Mouse (Mus musculus) kidney, postnatal 0 days (tissue): ENCODE measurements at regions not wholly inside any gene's neighbourhood (a gene's known extent, or its start where the extent isn't known, plus 50 kb on each side); places are given as distances from the start of the nearest gene placed in this dataset.
A peak's percentile ranks its signal among the peaks of the same experiment; 100 is the strongest.

ENCODE experiments used
- ATAC-seq: fragments of 200-750 bp; cut with Nextera tagmentation; replicated peaks from 2 replicates; pipeline ENCODE4 v1.8.0; 2017; ENCODE audit warnings: low read depth, moderate number of reproducible peaks, moderate TSS enrichment, moderate library complexity; ENCODE audit not compliant: low FRiP score
- DNase-seq: peaks from one replicate; pipeline ENCODE4 v3.0.0-alpha.2; 2016; ENCODE audit warnings: low spot score
- H3K27ac ChIP-seq: fragments of 300-500 bp; sonication (generic); 2 replicates; pipeline ENCODE4 v1.5.1; 2014; ENCODE audit warnings: mild to moderate bottlenecking
- H3K27me3 ChIP-seq: fragments of 300-500 bp; sonication (generic); 2 replicates; pipeline ENCODE4 v1.6.1; 2014; ENCODE audit warnings: low read length, mixed read lengths; ENCODE audit not compliant: insufficient read depth
- H3K36me3 ChIP-seq: fragments of 300-500 bp; sonication (generic); 2 replicates; pipeline ENCODE4 v1.6.1; 2014; ENCODE audit warnings: low read length, mixed read lengths; ENCODE audit not compliant: insufficient read depth
- H3K4me1 ChIP-seq: fragments of 300-500 bp; sonication (generic); replicated peaks from 2 replicates; pipeline ENCODE4 v1.6.1; 2014; ENCODE audit warnings: antibody characterized with exemption, low read length, mixed read lengths; ENCODE audit not compliant: insufficient read depth
- H3K4me2 ChIP-seq: fragments of 300-500 bp; sonication (generic); 2 replicates; pipeline ENCODE4 v1.6.1; 2014; ENCODE audit warnings: mild to moderate bottlenecking, low read length, moderate library complexity, mixed read lengths
- H3K4me3 ChIP-seq: fragments of 300-500 bp; sonication (generic); replicated peaks from 2 replicates; pipeline ENCODE4 v1.5.1; 2014; ENCODE audit warnings: low read depth, low read length
- H3K9ac ChIP-seq: fragments of 300-500 bp; sonication (generic); 2 replicates; pipeline ENCODE4 v1.6.1; 2014; ENCODE audit warnings: low read depth, low read length
- H3K9me3 ChIP-seq: fragments of 300-500 bp; sonication (generic); replicated peaks from 2 replicates; pipeline ENCODE4 v1.6.1; 2016; ENCODE audit warnings: low read length, inconsistent platforms, mixed read lengths
- CTCF ChIP-seq: IDR thresholded peaks from 2 replicates; pipeline ENCODE4 v1.5.1; 2016; ENCODE audit warnings: antibody characterized with exemption, low read depth, mild to moderate bottlenecking, moderate library complexity
- WGBS: fragments of 180-500 bp; shearing (Covaris S2); extraction: QIAGEN DNeasy Blood & Tissue Kit; methylation state at CpG from one replicate; pipeline ENCODE4 v1.1.7; 2014; 5-methylcytosine and 5-hydroxymethylcytosine counted together

DNA sequence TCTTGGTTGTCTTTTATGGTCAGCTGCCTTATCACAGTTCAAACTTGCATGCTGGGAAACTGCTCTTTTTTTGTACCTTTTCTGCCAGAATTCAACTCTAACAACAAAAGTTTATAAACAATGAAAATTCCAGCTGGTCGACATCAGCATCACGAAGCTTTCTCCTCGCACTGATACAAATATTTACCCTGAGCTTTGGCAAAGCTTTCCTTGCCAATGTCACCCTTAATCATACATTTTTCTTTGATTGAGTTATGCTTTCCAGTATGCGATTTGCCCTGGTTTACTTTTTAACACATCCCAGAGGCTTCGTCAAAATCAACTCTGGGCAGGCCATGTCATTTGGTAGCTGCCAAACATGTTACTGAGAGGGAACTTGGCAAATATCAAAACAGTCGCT lies 1333.5 kb upstream of the Zeb2 start:
- DNase-seq (no peak), ATAC-seq (no peak)
- Histone ChIP-seq H3K4me3 (no peak overlapping the region), H3K36me3 (no peaks in the 10 kb centered on the region), H3K9ac (no peak overlapping the region), H3K4me2 (no peak overlapping the region), H3K4me1 (no peaks in the 10 kb centered on the region), H3K27ac (no peak overlapping the region), H3K27me3 (no peaks in the 10 kb centered on the region), H3K9me3 (no peaks in the 10 kb centered on the region)
- TF ChIP-seq CTCF: no peak
- 61% methylated on average over 6 of the region's 6 CpGs for WGBS

DNA sequence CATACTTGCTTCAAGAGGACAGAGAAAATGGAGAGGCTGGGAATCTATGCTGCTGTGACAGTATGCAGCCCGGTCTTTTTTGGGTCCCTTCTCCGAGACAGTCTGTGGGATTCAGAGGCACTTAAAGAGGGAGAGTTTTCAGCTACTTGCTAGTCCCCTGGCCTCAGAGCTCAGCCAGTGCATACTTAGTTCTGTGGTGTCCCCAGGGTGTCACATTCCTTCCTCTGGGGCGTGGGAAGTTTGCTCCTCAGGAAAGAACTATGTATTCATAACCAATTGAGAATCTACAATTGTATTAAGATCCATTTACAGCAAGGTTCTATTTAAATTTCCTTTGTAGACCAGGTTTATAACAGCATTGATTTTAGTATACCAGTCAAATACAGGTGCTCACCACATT lies 1328.1 kb upstream of the Zeb2 start:
- 64% methylated on average over 3 of the region's 3 CpGs for WGBS

DNA sequence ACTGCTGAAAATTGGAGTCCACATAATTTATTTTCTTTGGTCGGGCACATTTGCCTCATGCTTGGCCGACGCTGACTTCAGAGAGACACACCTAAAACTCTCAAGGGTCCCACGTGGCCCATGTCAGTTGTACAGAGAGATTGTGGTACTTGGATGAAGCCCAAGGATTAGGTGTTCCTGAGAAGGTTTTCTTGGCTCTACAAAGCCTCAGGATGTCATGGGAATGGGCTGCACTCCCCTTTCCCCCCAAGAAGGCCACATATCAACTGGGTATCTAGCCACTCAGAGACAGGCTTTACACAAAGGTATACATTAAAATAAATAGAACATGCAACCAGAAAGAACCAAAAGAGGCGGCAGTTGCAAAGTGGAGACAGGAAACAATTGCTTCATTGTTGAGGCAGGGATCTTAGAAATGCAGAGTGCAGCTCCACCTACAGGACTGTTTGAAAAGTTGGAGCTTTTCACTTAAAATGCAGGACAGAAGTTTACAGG lies 1326.5 kb upstream of the Zeb2 start:
- H3K27ac ChIP-seq: peak overlapping the region; percentile 60
- TF ChIP-seq CTCF: peak; percentile 85
- DNase-seq: peak; percentile 95
- H3K9ac ChIP-seq: no peak overlapping the region
- 3% methylated on average over 5 of the region's 5 CpGs for WGBS
- H3K4me3 ChIP-seq: no peak overlapping the region
- H3K27me3 ChIP-seq: no peaks in the 10 kb centered on the region
- no peaks in the 10 kb centered on the region for H3K9me3 ChIP-seq
- no peaks in the 10 kb centered on the region; the same call in 1 of the 2 replicates for H3K4me1 ChIP-seq
- no peaks in the 10 kb centered on the region for H3K36me3 ChIP-seq
- H3K4me2 ChIP-seq: peak overlapping the region; percentile 46
- peak; percentile 54 for ATAC-seq

More for the DNA sequence above, 1328.1 kb upstream of the Zeb2 start:
- peak; percentile 22; the same call in 1 of the 2 replicates for TF ChIP-seq CTCF
- H3K4me3 ChIP-seq: no peak overlapping the region
- no peaks in the 10 kb centered on the region for H3K9me3 ChIP-seq
- DNase-seq (no peak), ATAC-seq (no peak)
- H3K4me1 ChIP-seq: no peaks in the 10 kb centered on the region; the same call in 1 of the 2 replicates
- H3K9ac ChIP-seq: no peak overlapping the region
- no peak overlapping the region for H3K4me2 ChIP-seq
- H3K27ac ChIP-seq: no peak overlapping the region
- H3K36me3 ChIP-seq: no peaks in the 10 kb centered on the region
- H3K27me3 ChIP-seq: no peaks in the 10 kb centered on the region

DNA sequence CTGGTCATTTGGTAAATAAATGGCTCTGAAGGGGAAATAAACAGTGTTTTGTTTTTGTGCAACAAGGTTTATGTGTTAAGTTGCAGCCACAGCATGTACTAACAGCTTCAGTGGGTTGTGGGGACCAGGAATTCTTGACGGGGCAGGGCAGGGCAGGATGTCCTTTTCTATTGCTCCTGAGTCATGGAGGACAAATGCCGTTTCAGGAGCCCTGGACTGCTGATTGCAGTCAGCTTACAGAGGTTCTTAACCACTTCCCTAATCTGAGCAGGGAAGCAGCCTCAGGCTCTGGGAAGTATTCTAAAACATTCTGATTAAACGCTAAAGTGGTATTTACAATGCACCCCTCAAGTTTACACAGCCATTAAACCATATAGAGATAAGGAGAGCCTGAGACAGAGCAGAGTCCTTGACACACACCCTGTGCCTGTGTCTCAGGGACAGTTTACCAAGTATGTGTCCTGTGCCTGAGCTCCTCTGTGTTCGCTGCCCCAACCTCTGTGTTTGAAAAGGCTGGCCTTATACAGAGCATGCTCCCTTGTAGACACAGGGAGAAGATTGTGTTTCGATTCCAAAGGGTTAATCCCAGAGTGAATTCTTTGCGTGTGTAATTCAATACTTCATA lies 1326.0 kb upstream of the Zeb2 start:
- DNase-seq (peak; percentile 80), ATAC-seq (peak; percentile 66)
- H3K9ac ChIP-seq: no peak overlapping the region
- H3K27me3 ChIP-seq: no peaks in the 10 kb centered on the region
- no peak overlapping the region for H3K4me3 ChIP-seq
- H3K36me3 ChIP-seq: no peaks in the 10 kb centered on the region
- H3K4me1 ChIP-seq: no peaks in the 10 kb centered on the region; the same call in 1 of the 2 replicates
- H3K27ac ChIP-seq: peak overlapping the region; percentile 60
- peak overlapping the region; percentile 46 for H3K4me2 ChIP-seq
- 17% methylated on average over 6 of the region's 6 CpGs for WGBS
- H3K9me3 ChIP-seq: no peaks in the 10 kb centered on the region
- TF ChIP-seq CTCF: no peak

DNA sequence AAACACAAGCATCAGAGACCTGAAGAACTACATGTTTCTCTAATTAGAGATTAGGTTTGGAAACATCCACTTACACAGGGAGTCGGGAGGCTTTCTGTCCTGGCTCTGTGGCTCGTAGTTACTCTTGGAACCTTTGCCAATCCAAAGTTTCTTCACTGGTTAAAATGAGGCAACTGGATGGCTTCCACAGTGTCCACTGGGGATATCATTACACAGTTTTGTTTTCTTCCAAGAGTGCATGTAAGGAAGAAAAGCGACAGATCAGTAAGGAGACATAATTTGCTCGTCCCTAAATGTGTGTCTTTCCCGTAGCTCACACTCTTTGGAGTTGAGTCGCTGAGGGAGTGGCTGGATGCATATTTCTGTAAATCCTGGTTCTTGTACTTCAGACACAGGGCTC lies 1325.4 kb upstream of the Zeb2 start:
- Histone ChIP-seq H3K9ac (no peak overlapping the region), H3K4me2 (peak overlapping the region; percentile 46; the same call in 1 of the 2 replicates), H3K36me3 (no peaks in the 10 kb centered on the region), H3K9me3 (no peaks in the 10 kb centered on the region), H3K4me1 (no peaks in the 10 kb centered on the region; the same call in 1 of the 2 replicates), H3K27me3 (no peaks in the 10 kb centered on the region), H3K27ac (peak overlapping the region; percentile 60), H3K4me3 (no peak overlapping the region)
- DNase-seq (peak; percentile 28), ATAC-seq (no peak)
- 46% methylated on average over 6 of the region's 6 CpGs for WGBS
- no peak for TF ChIP-seq CTCF

DNA sequence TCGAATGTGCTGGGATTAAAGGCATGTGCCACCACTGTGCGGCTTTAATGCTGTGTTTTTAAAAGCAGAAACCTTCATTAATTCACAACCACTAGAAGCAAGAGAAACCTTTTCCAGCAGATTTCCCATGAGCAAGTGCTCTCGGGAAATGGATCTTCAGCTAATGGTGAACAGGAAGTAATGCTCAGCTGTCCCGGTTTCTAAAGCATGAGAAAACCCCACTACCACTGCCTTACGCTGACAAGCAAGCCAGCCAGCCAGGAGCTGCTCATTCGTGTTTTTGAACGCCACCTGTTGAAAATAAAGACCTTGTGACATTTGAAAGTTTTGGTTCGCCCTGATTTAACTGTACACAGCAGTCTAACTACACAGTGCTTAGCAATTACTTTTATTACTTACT lies 1324.7 kb upstream of the Zeb2 start:
- Histone ChIP-seq H3K27ac (peak overlapping the region; percentile 60; the same call in 1 of the 2 replicates), H3K9me3 (no peaks in the 10 kb centered on the region), H3K27me3 (no peaks in the 10 kb centered on the region), H3K4me3 (no peak overlapping the region), H3K4me1 (no peaks in the 10 kb centered on the region; the same call in 1 of the 2 replicates), H3K4me2 (no peak overlapping the region), H3K36me3 (no peaks in the 10 kb centered on the region), H3K9ac (no peak overlapping the region)
- TF ChIP-seq CTCF: no peak
- ATAC-seq (no peak), DNase-seq (no peak)
- 78% methylated on average over 8 of the region's 8 CpGs for WGBS
